Mouse (Mus musculus): Measurements from ENCODE around the gene Arhgef39.

GRCm38 (mm10) chr4:43453413-43453812 lies 46.1 kb downstream of the Arhgef39 start:
- TF ChIP-seq CTCF (IDR thresholded peaks at IDR 0.05; ENCODE audit: borderline replicate concordance, insufficient read depth, low read depth, low read length) (no peak), POLR2A (IDR thresholded peaks at IDR 0.05; ENCODE audit: borderline replicate concordance, insufficient read depth, low read length) (no peak)

All from cerebellum, adult 2 months (tissue).